Mouse (Mus musculus) fat pad, adult 2 months (tissue): ENCODE results near the gene Pnck.

ENCODE experiments used
- DNase-seq: peaks from one replicate; pipeline ENCODE4 v3.0.0-alpha.2; 2011; ENCODE audit warnings: low read depth, low spot score; ENCODE audit errors: extremely low read depth

Gene Pnck

GRCm38 (mm10) chrX:73659575-73660283 lies at the start of gene Pnck:
Gene Pnck, minus strand, starts transcription at chrX:73660117.
- no peak for DNase-seq

GRCm38 (mm10) chrX:73700472-73700871 lies 40.6 kb upstream of the Pnck start:
- no peak for DNase-seq

GRCm38 (mm10) chrX:73690917-73691629 lies 31.2 kb upstream of the Pnck start:
- no peak for DNase-seq

- no peak for DNase-seq
These were observed 25.7 kb upstream of the Pnck start for GRCm38 (mm10) chrX:73685629-73686028.

GRCm38 (mm10) chrX:73684978-73685377 lies 25.1 kb upstream of the Pnck start:
- no peak for DNase-seq

- DNase-seq, result no peak
These were observed 24.2 kb upstream of the Pnck start for GRCm38 (mm10) chrX:73684156-73684555.

GRCm38 (mm10) chrX:73676668-73677067 lies 16.8 kb upstream of the Pnck start:
- DNase-seq, result no peak

GRCm38 (mm10) chrX:73675231-73675630 lies 15.3 kb upstream of the Pnck start:
- no peak for DNase-seq

- DNase-seq, result no peak
These were observed 14.2 kb upstream of the Pnck start for GRCm38 (mm10) chrX:73673968-73674661.

GRCm38 (mm10) chrX:73673619-73673967 lies 13.7 kb upstream of the Pnck start:
- no peak for DNase-seq

GRCm38 (mm10) chrX:73672879-73673618 lies 13.1 kb upstream of the Pnck start, which contains the start of gene Slc6a8:
Gene Slc6a8, plus strand, starts transcription at chrX:73673150.
- DNase-seq, result no peak

GRCm38 (mm10) chrX:73672031-73672431 lies 12.1 kb upstream of the Pnck start:
- no peak for DNase-seq

- no peak for DNase-seq
These were observed 3.2 kb upstream of the Pnck start for GRCm38 (mm10) chrX:73663143-73663542.

- DNase-seq, result no peak
These were observed 358 bp upstream of the Pnck start for GRCm38 (mm10) chrX:73660284-73660665.

- no peak for DNase-seq
These were observed 862 bp downstream of the Pnck start for GRCm38 (mm10) chrX:73658936-73659574.

- no peak for DNase-seq
These were observed 1.5 kb downstream of the Pnck start for GRCm38 (mm10) chrX:73658391-73658790.

GRCm38 (mm10) chrX:73655529-73655928 lies 4.4 kb downstream of the Pnck start:
- no peak for DNase-seq

GRCm38 (mm10) chrX:73654177-73654576 lies 5.7 kb downstream of the Pnck start:
- DNase-seq, result no peak

GRCm38 (mm10) chrX:73653392-73653791 lies 6.5 kb downstream of the Pnck start:
- no peak for DNase-seq

GRCm38 (mm10) chrX:73650869-73651268 lies 9.0 kb downstream of the Pnck start:
- DNase-seq, result no peak

GRCm38 (mm10) chrX:73645121-73645520 lies 14.8 kb downstream of the Pnck start:
- no peak for DNase-seq
